Mouse (Mus musculus): ENCODE measurements at regions not wholly inside any gene's neighbourhood (a gene's known extent, or its start where the extent isn't known, plus 50 kb on each side); places are given as distances from the start of the nearest gene placed in this dataset.

GRCm38 (mm10) chr8:34618046-34618445 lies 506.5 kb upstream of the Gm10131 start:
- TF ChIP-seq CTCF (IDR thresholded peaks at IDR 0.05; ENCODE audit: borderline replicate concordance, insufficient read depth, low read depth, low read length) (no peak), POLR2A (IDR thresholded peaks at IDR 0.05; ENCODE audit: borderline replicate concordance, insufficient read depth, low read length) (no peak)
